Mouse (Mus musculus): ENCODE results near the gene Ugdh.

DNA sequence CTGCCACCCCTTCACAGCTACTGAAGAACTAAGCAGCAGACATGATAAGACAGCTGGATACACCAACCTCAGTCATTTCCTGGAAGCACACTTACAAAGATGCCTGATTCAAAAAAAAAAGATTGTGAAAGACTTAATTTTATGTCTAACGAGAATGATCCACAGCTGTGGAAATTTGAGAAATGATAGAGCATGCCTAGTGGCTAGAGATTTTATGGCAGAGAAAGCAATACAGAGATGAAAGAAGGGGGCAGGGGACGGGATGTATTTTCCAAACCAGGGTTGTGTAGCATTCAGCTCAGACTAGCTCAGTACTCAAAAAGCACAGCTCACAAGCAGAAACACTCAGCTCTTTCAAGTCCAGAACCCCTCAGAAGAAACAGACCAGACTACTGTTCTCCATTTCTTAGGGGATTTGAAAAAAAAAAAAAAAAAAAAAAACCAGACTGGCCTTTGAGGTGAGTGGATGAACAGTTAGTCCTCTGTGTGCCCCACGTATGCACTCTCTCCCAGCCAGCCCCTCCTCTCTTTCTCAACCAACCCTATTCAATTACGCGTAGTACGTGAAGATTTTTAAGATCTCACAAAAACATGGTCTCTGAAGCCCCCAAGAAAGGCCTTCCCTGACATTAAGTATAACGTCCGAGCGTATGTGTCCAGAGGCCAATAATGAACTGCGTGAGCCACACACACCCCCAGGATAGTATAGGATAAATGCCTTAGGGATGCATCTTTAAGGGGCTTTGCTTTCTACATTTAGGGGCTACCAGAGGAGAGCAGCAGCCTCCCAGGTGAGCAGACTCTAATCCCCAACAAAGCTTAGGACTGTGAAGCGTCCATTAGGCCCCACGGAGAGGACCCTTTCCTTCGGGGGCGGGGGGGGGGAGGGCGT lies 1.0 kb downstream of the Ugdh start:
- no peak for TF ChIP-seq CTCF (conservative IDR thresholded peaks at IDR 0.05; ENCODE audit: low read length)
- no peak for TF ChIP-seq POU5F1 (IDR thresholded peaks at IDR 0.05; ENCODE audit: borderline replicate concordance, low read length)
- no peak for TF ChIP-seq NANOG (IDR thresholded peaks at IDR 0.05; ENCODE audit: borderline replicate concordance, low read length)
